Comparison of ENCODE assay signal across 22 mouse cellular contexts in genomic region chr11:46177246-46178043, GRCm38 (mm10). TPM values are rescaled to one million over a fixed set of nuclear protein-coding genes. Genes with fewer than 3 reads are reported as not detected.
DNase-seq lines count a peak whose midpoint lies in the region; ATAC-seq and TF ChIP-seq lines count a peak whose summit lies in the region.
"Had no signal": no experiment of that assay in that cellular context is flagged by ENCODE, and none has a peak within 500 bp of the region (broad histone marks: within the 10 kb centered on the region; RNA-seq: fewer than 3 reads in every experiment).

No protein-coding gene starts in this region.

- no peak overlapping the region for H3K4me3 ChIP-seq in midbrain, embryonic 11.5 days (ENCODE audit: low read depth, low read length)
- H3K4me3 ChIP-seq in midbrain, postnatal 0 days (ENCODE audit: low read depth, low read length): no peak overlapping the region
- H3K4me3 ChIP-seq in stomach, embryonic 14.5 days (ENCODE audit: low read depth, low read length): no peak overlapping the region
- no peak overlapping the region for H3K4me3 ChIP-seq in forebrain, embryonic 14.5 days (ENCODE audit: low read depth, low read length)
- H3K4me3 ChIP-seq: embryonic facial prominence, embryonic 13.5 days; forebrain, embryonic 10.5 days; forebrain, embryonic 15.5 days; heart, adult 2 months; heart, embryonic 15.5 days had no signal

- H3K4me2 ChIP-seq in midbrain, embryonic 11.5 days: no peak overlapping the region
- no peak overlapping the region for H3K4me2 ChIP-seq in midbrain, postnatal 0 days (ENCODE audit: low read depth, low read length, poor library complexity, severe bottlenecking)
- no peak overlapping the region for H3K4me2 ChIP-seq in stomach, embryonic 14.5 days (replicated peaks; ENCODE audit: low read depth, low read length)
- no peak overlapping the region for H3K4me2 ChIP-seq in forebrain, embryonic 14.5 days (ENCODE audit: low read length)
- H3K4me2 ChIP-seq: embryonic facial prominence, embryonic 13.5 days; forebrain, embryonic 15.5 days; heart, embryonic 11.5 days; heart, embryonic 15.5 days; hindbrain, embryonic 14.5 days had no signal

- no peak for TF ChIP-seq CTCF in midbrain, postnatal 0 days (IDR thresholded peaks at IDR 0.05)

- DNase-seq in midbrain, embryonic 11.5 days (ENCODE audit: low spot score, missing footprints): peak; percentile 8
- DNase-seq in midbrain, postnatal 0 days (ENCODE audit: low spot score): no peak
- peak; percentile 93 for DNase-seq in fat pad, adult 2 months (ENCODE audit: extremely low read depth, low read depth, low spot score)
- DNase-seq in forebrain, embryonic 14.5 days (ENCODE audit: low spot score): no peak
- DNase-seq in testis, postnatal 14 days (ENCODE audit: low spot score): no peak
- DNase-seq: adrenal gland, adult 8-10 months; cerebellum, adult 11-12 months; cerebellum, adult 9-10 months; cerebellum, postnatal 25 days; gastrocnemius, postnatal 10 days; heart, adult 2 months; heart, postnatal 14 days had no signal

- 83% methylated on average over 10 of the region's 10 CpGs for WGBS in midbrain, embryonic 11.5 days
- 79% methylated on average over 10 of the region's 10 CpGs for WGBS in midbrain, postnatal 0 days
- 72% methylated on average over 10 of the region's 10 CpGs for WGBS in stomach, embryonic 14.5 days
- WGBS in forebrain, embryonic 14.5 days: 69% methylated on average over 10 of the region's 10 CpGs

- H3K36me3 ChIP-seq in midbrain, embryonic 11.5 days (ENCODE audit: control insufficient read depth, insufficient read depth, low read length): no peaks in the 10 kb centered on the region
- H3K36me3 ChIP-seq in midbrain, postnatal 0 days (ENCODE audit: insufficient read depth, low read length): no peaks in the 10 kb centered on the region
- no peaks in the 10 kb centered on the region for H3K36me3 ChIP-seq in stomach, embryonic 14.5 days (ENCODE audit: control insufficient read depth, insufficient read depth, low read length)
- H3K36me3 ChIP-seq in forebrain, embryonic 14.5 days (ENCODE audit: control insufficient read depth, insufficient read depth, low read length): no peaks in the 10 kb centered on the region
- H3K36me3 ChIP-seq: embryonic facial prominence, embryonic 13.5 days; forebrain, embryonic 10.5 days; forebrain, embryonic 15.5 days; heart, embryonic 15.5 days had no signal

- H3K4me1 ChIP-seq in midbrain, embryonic 11.5 days (ENCODE audit: control insufficient read depth, insufficient read depth, low read length): no peaks in the 10 kb centered on the region
- H3K4me1 ChIP-seq in midbrain, postnatal 0 days (ENCODE audit: insufficient read depth, low read length): no peaks in the 10 kb centered on the region
- no peaks in the 10 kb centered on the region for H3K4me1 ChIP-seq in stomach, embryonic 14.5 days (ENCODE audit: control insufficient read depth, insufficient read depth, low read length)
- no peaks in the 10 kb centered on the region for H3K4me1 ChIP-seq in forebrain, embryonic 14.5 days (ENCODE audit: control insufficient read depth, insufficient read depth, low read length)
- H3K4me1 ChIP-seq: forebrain, embryonic 10.5 days; forebrain, embryonic 15.5 days; heart, embryonic 15.5 days had no signal

- no peak overlapping the region for H3K27ac ChIP-seq in midbrain, embryonic 11.5 days (ENCODE audit: low read depth, low read length)
- no peak overlapping the region for H3K27ac ChIP-seq in midbrain, postnatal 0 days (ENCODE audit: low read depth, low read length)
- no peak overlapping the region for H3K27ac ChIP-seq in stomach, embryonic 14.5 days (ENCODE audit: low read length)
- H3K27ac ChIP-seq in forebrain, embryonic 14.5 days (ENCODE audit: low read depth, low read length): no peak overlapping the region
- H3K27ac ChIP-seq: embryonic facial prominence, embryonic 13.5 days; forebrain, embryonic 10.5 days; forebrain, embryonic 15.5 days; heart, adult 2 months; heart, embryonic 15.5 days; hindbrain, embryonic 14.5 days had no signal

- no peaks in the 10 kb centered on the region for H3K27me3 ChIP-seq in midbrain, embryonic 11.5 days (ENCODE audit: control insufficient read depth, insufficient read depth, low read length)
- no peaks in the 10 kb centered on the region for H3K27me3 ChIP-seq in midbrain, postnatal 0 days (ENCODE audit: insufficient read depth, low read length)
- H3K27me3 ChIP-seq in stomach, embryonic 14.5 days (ENCODE audit: control insufficient read depth, insufficient read depth, low read length): no peaks in the 10 kb centered on the region
- no peaks in the 10 kb centered on the region for H3K27me3 ChIP-seq in forebrain, embryonic 14.5 days (replicated peaks; ENCODE audit: control insufficient read depth, insufficient read depth, low read length)
- H3K27me3 ChIP-seq: embryonic facial prominence, embryonic 13.5 days; forebrain, embryonic 15.5 days; heart, embryonic 15.5 days had no signal

- no peak for ATAC-seq in midbrain, embryonic 11.5 days (ENCODE audit: low FRiP score)
- no peak for ATAC-seq in midbrain, postnatal 0 days (ENCODE audit: low FRiP score)
- ATAC-seq in stomach, embryonic 14.5 days (ENCODE audit: insufficient number of reproducible peaks, insufficient read depth, low FRiP score, low read depth): 0 out of 2 replicates have a peak, but pooled peaks have one; percentile 46
- ATAC-seq in forebrain, embryonic 14.5 days: no peak
- ATAC-seq: forebrain, embryonic 15.5 days had no signal

- no peaks in the 10 kb centered on the region for H3K9me3 ChIP-seq in midbrain, embryonic 11.5 days (ENCODE audit: control insufficient read depth, low read length)
- H3K9me3 ChIP-seq in midbrain, postnatal 0 days (ENCODE audit: low read length): no peaks in the 10 kb centered on the region
- H3K9me3 ChIP-seq in stomach, embryonic 14.5 days (ENCODE audit: control insufficient read depth, low read depth, low read length): no peaks in the 10 kb centered on the region
- no peaks in the 10 kb centered on the region for H3K9me3 ChIP-seq in forebrain, embryonic 14.5 days (replicated peaks; ENCODE audit: control insufficient read depth, low read length)
- H3K9me3 ChIP-seq: embryonic facial prominence, embryonic 13.5 days; forebrain, embryonic 10.5 days; forebrain, embryonic 15.5 days; heart, embryonic 15.5 days had no signal

- no peak overlapping the region for H3K9ac ChIP-seq in midbrain, embryonic 11.5 days (ENCODE audit: low read length)
- no peak overlapping the region for H3K9ac ChIP-seq in midbrain, postnatal 0 days (replicated peaks; ENCODE audit: low read length, poor library complexity, severe bottlenecking)
- no peak overlapping the region for H3K9ac ChIP-seq in stomach, embryonic 14.5 days (replicated peaks; ENCODE audit: low read depth, low read length)
- H3K9ac ChIP-seq in forebrain, embryonic 14.5 days (ENCODE audit: low read length): no peak overlapping the region
- H3K9ac ChIP-seq: embryonic facial prominence, embryonic 13.5 days; forebrain, embryonic 15.5 days; heart, embryonic 15.5 days; hindbrain, embryonic 14.5 days had no signal

RNA-seq across cellular contexts. Expression of gene Nipal4, which starts 11.1 kb away (rescaled TPM):
- 1.0 and 1.4 TPM in 2 replicates for polyA plus RNA-seq in midbrain, embryonic 11.5 days (2014; fragmentation: Nextera tagmentation; extraction: Ambion mirVana)
- total RNA-seq in midbrain, postnatal 0 days (2014; rRNA removed): 0.27 and 0.33 TPM in 2 replicates
- 0.10 and 0.17 TPM in 2 replicates for polyA plus RNA-seq in midbrain, postnatal 0 days (2015; fragmentation: Nextera tagmentation; extraction: Ambion mirVana)
- polyA plus RNA-seq in stomach, embryonic 14.5 days (2014; fragmentation: Nextera tagmentation; extraction: Ambion mirVana): 4.0 and 5.1 TPM in 2 replicates
- polyA plus RNA-seq in forebrain, embryonic 14.5 days (2014; fragmentation: Nextera tagmentation; extraction: Ambion mirVana): 0.10 and 0.25 TPM in 2 replicates
- total RNA-seq: hematopoietic stem cell, adult 5-6 weeks had no signal

RNA-seq across cellular contexts. Expression of gene Fndc9, which starts 57.9 kb away (rescaled TPM):
- 1.1 and 1.2 TPM in 2 replicates for polyA plus RNA-seq in midbrain, embryonic 11.5 days (2014; fragmentation: Nextera tagmentation; extraction: Ambion mirVana)
- 11.8 and 12.2 TPM in 2 replicates for total RNA-seq in midbrain, postnatal 0 days (2014; rRNA removed)
- polyA plus RNA-seq in midbrain, postnatal 0 days (2015; fragmentation: Nextera tagmentation; extraction: Ambion mirVana): 18.9 and 20.8 TPM in 2 replicates
- polyA plus RNA-seq in stomach, embryonic 14.5 days (2014; fragmentation: Nextera tagmentation; extraction: Ambion mirVana): 0.18 and 0.35 TPM in 2 replicates
- polyA plus RNA-seq in forebrain, embryonic 14.5 days (2014; fragmentation: Nextera tagmentation; extraction: Ambion mirVana): 5.1 and 5.9 TPM in 2 replicates
- total RNA-seq: adrenal gland, adult 8-10 months; adrenal gland, postnatal 4 days; gastrocnemius, postnatal 10 days; gastrocnemius, postnatal 4 days; heart, adult 2 months; heart, postnatal 14 days; hematopoietic stem cell, adult 5-6 weeks had no signal
- polyA plus RNA-seq: heart, adult 2 months; heart, embryonic 11.5 days; heart, embryonic 15.5 days had no signal

Comparison
In these comparisons a context has a peak if more than half of its experiments do, and no peak if none do; other contexts are left out.
1. DNase-seq: peak in midbrain, embryonic 11.5 days (single experiment) and fat pad, adult 2 months (single experiment); none in midbrain, postnatal 0 days (single experiment), forebrain, embryonic 14.5 days (single experiment) and testis, postnatal 14 days (single experiment).